Mouse (Mus musculus): ENCODE measurements around the gene Actr3b. TPM values are rescaled to one million over a fixed set of nuclear protein-coding genes. Genes with fewer than 3 reads are reported as not detected.
A peak's percentile ranks its signal among the peaks of the same experiment; 100 is the strongest.

Actr3b gene
- polyA plus RNA-seq, 1 experiment = not detected

DNA sequence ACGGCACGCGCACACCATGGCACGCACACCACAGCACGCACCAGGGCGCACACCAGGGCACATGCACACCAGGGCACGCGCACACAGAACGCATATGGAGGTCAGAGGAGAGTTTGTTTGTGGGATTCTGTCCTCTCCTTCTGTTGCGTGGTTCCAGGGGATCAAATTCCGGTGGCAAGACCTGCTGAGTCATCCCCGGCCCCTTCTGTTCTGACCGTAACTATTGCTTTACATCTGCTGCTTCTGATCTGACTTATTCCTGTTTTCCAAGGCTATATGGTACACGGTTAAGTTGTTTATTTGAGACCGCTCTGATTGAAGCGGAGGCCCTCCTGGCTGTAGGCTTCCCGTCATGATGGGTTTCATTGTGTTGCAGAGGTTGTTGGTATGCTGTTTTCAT is 9.2 kb downstream of the Actr3b start:
- H3K4me3 ChIP-seq (ENCODE audit: insufficient read depth, low read depth, low read length) = no peak overlapping the region
- 80% methylated on average over 17 of the region's 17 CpGs for WGBS
- H3K27ac ChIP-seq (ENCODE audit: insufficient read depth, low read depth, low read length) = no peak overlapping the region
- H3K4me1 ChIP-seq (ENCODE audit: control insufficient read depth, insufficient read depth, low read length) = peaks cover 8% of the 10 kb centered on the region
- no peak for TF ChIP-seq CTCF (IDR thresholded peaks at IDR 0.05; ENCODE audit: insufficient read depth, low read depth, low read length)
- no peak for TF ChIP-seq POLR2A (IDR thresholded peaks at IDR 0.05; ENCODE audit: insufficient read depth, low read depth, low read length)

DNA sequence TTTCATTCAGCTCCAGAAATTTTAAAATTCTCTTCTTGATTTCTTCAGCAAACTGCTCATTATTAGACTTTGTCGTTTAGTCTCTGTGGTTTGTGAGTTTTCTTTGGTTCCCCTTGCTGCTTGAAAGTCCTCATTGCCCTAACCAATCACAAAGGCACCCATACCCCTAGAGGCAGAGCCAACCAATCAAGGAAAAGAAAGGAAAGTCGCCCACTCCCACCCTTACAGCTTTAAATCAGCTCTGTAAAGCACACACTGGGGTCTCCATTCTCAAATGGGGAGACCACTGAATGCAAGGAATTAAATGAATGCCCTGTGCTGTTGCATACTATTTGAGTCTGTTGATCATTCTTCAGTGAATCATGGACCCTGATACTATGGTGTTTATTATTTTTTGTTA is 9.6 kb downstream of the Actr3b start:
- H3K27ac ChIP-seq (ENCODE audit: insufficient read depth, low read depth, low read length) = no peak overlapping the region
- H3K4me1 ChIP-seq (ENCODE audit: control insufficient read depth, insufficient read depth, low read length) = peaks cover 10% of the 10 kb centered on the region
- TF ChIP-seq POLR2A (IDR thresholded peaks at IDR 0.05; ENCODE audit: insufficient read depth, low read depth, low read length) (no peak), CTCF (IDR thresholded peaks at IDR 0.05; ENCODE audit: insufficient read depth, low read depth, low read length) (no peak)
- no peak overlapping the region for H3K4me3 ChIP-seq (ENCODE audit: insufficient read depth, low read depth, low read length)
- WGBS = 60% methylated on average over 2 of the region's 2 CpGs

DNA sequence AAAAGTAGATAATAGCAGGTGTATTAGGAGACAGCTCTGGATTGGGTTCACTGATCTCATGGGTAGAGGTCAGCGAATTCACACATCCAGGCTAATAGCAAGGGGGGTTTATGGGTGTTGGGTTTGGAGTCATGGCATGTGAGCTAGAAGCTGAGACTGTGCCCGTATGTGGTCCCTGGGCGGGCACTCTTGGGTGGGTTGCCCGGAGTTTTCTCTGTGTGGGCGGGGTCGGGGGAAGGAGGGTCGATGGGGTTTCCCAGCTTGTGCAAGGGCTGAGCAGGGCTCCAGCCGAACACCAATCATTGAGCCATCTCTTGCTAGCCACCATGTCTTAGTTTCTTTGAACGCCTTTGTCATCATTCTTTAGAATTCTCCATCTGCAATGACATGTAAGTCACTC is 12.7 kb downstream of the Actr3b start:
- 92% methylated on average over 9 of the region's 9 CpGs for WGBS
- no peak for TF ChIP-seq POLR2A (IDR thresholded peaks at IDR 0.05; ENCODE audit: insufficient read depth, low read depth, low read length)
- no peak for TF ChIP-seq CTCF (IDR thresholded peaks at IDR 0.05; ENCODE audit: insufficient read depth, low read depth, low read length)
- no peak overlapping the region for H3K4me3 ChIP-seq (ENCODE audit: insufficient read depth, low read depth, low read length)
- peaks cover 12% of the 10 kb centered on the region for H3K4me1 ChIP-seq (ENCODE audit: control insufficient read depth, insufficient read depth, low read length)
- no peak overlapping the region for H3K27ac ChIP-seq (ENCODE audit: insufficient read depth, low read depth, low read length)

DNA sequence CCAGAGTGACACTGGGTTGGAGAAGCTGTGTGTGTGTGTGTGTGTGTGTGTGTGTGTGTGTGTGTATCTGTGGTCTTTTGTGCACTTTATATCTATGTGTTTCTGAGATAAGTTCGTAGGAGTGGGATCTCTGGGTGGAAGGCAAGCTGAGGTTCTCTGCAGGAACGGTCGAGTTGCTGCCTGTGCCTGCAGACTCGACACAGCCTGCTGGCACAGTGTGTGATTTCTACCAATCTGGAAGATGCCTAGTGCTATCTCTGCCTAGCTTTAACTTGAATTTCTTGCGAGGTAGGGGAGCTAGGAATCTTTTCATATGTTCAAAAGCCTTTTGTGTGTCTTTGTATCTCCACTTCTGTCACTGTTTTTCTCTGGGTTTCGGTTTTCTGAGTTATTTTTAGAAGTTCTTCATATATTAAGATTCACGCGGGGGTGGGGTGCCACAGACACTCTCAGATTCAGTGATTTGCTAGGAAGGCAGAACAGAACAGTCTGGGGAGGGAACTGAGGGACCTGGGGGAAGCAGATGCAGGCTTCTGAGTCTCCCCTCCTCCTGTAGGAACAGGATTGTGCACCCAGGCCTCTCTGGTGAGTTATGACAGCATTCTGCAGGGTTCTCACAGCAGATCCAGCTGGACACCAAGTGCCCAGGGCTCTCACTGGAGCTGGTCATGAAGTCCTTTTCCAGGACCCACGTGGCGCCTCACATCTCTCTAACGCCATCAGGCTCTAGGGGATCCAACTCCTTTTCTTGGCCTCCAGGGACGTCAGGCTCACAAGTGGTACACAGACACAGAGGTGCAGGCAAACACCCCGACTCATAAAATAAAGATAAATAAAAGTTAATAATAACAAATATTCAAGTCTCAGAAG is 14.4 kb downstream of the Actr3b start:
- 32% methylated on average over 13 of the region's 13 CpGs for WGBS
- TF ChIP-seq POLR2A (IDR thresholded peaks at IDR 0.05; ENCODE audit: insufficient read depth, low read depth, low read length) (no peak), CTCF (IDR thresholded peaks at IDR 0.05; ENCODE audit: insufficient read depth, low read depth, low read length) (no peak)
- Histone ChIP-seq H3K4me1 (ENCODE audit: control insufficient read depth, insufficient read depth, low read length) (peaks cover 12% of the 10 kb centered on the region), H3K27ac (ENCODE audit: insufficient read depth, low read depth, low read length) (peak overlapping the region; percentile 70), H3K4me3 (ENCODE audit: insufficient read depth, low read depth, low read length) (no peak overlapping the region)

DNA sequence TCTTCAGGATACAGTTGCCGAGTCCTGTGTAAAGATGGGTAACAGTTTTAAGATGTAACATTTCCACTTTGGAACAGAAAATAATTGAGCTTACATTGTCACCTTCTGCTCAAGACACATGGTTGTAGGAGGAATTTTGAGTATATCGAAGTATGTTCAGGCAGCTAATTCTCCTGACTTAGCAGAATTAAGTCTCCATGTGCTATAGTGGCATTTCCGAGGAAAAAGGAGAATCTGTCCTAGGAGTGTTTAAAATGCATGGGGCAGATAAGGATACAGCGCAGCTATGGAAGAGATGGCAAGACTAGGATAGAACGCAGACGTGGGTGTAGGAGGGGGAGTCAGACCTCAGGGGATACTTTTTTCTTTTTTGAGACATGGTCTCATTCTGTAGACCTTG is 31.8 kb downstream of the Actr3b start:
- WGBS = 89% methylated on average over 6 of the region's 6 CpGs
- peaks cover 3% of the 10 kb centered on the region; the same call in 1 of the 2 replicates for H3K4me1 ChIP-seq (ENCODE audit: control insufficient read depth, insufficient read depth, low read length)
- H3K4me3 ChIP-seq (ENCODE audit: insufficient read depth, low read depth, low read length) = no peak overlapping the region
- no peak overlapping the region for H3K27ac ChIP-seq (ENCODE audit: insufficient read depth, low read depth, low read length)
- TF ChIP-seq CTCF (IDR thresholded peaks at IDR 0.05; ENCODE audit: insufficient read depth, low read depth, low read length) (no peak), POLR2A (IDR thresholded peaks at IDR 0.05; ENCODE audit: insufficient read depth, low read depth, low read length) (no peak)

DNA sequence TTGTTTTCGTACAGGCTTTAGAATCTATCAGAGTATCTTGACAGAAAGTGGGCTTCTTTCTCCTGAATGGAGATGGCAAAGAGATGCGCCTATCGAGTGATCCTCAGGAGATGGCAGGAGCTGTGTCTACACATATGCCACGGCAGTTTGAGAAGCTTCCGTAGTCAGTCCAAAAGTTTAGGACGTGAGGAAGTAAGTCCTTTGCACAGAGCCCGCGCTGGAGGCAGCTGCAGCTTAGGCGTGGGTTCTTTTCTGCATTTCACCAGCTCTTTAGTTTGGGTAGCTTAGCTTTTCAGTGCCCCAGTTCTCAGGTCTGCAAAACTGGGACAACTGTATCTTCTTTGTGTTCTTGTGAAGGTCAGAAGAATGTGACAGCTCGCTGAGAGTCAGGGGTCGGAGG is 38.0 kb downstream of the Actr3b start:
- TF ChIP-seq POLR2A (IDR thresholded peaks at IDR 0.05; ENCODE audit: insufficient read depth, low read depth, low read length) (no peak), CTCF (IDR thresholded peaks at IDR 0.05; ENCODE audit: insufficient read depth, low read depth, low read length) (no peak)
- no peak overlapping the region for H3K27ac ChIP-seq (ENCODE audit: insufficient read depth, low read depth, low read length)
- no peak overlapping the region for H3K4me3 ChIP-seq (ENCODE audit: insufficient read depth, low read depth, low read length)
- peaks cover 5% of the 10 kb centered on the region for H3K4me1 ChIP-seq (ENCODE audit: control insufficient read depth, insufficient read depth, low read length)
- WGBS = 74% methylated on average over 11 of the region's 11 CpGs

DNA sequence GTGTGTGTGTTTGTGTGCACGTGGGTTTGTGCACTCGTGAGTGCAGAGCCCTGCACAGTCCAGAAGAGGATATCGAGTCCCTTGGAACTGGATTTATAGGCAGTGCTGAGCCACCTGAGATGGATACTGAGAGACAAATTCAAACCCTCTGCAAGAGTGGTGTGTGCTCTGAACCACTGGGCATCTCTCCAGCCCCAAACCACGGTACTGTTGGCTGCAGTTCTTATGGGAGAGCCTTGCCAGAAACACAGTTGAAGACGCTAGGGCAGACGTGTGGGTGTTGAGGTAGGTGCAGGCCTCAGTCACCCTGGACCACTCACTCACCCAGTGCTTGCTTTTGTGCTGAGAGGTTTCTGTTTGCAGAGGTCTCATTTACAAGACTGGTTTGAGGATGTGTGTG is 41.1 kb downstream of the Actr3b start:
- peaks cover 7% of the 10 kb centered on the region for H3K4me1 ChIP-seq (ENCODE audit: control insufficient read depth, insufficient read depth, low read length)
- WGBS = 51% methylated on average over 6 of the region's 6 CpGs
- TF ChIP-seq POLR2A (IDR thresholded peaks at IDR 0.05; ENCODE audit: insufficient read depth, low read depth, low read length) (no peak), CTCF (IDR thresholded peaks at IDR 0.05; ENCODE audit: insufficient read depth, low read depth, low read length) (no peak)
- no peak overlapping the region for H3K27ac ChIP-seq (ENCODE audit: insufficient read depth, low read depth, low read length)
- no peak overlapping the region for H3K4me3 ChIP-seq (ENCODE audit: insufficient read depth, low read depth, low read length)

DNA sequence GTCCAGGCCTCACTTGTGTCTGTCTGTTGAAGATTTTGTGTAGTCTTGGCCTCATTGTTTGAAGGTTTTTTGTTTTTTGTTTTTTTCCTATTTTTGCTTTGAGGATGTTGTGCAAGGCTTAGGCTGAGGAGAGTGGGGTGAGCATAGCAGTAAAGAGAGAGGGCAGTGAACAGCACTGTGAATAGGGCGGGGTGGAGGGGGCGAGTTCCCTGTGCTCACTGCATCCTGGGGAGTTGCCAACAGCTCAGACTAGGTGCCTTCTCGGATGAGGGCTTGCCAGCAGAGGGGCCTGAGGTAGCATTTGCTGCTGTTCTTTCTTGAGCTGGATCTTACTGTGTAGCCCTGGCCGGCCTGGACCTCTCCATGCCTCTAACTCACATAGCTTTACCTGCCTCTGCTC is 41.9 kb downstream of the Actr3b start:
- H3K4me1 ChIP-seq (ENCODE audit: control insufficient read depth, insufficient read depth, low read length) = peaks cover 7% of the 10 kb centered on the region
- no peak overlapping the region for H3K27ac ChIP-seq (ENCODE audit: insufficient read depth, low read depth, low read length)
- TF ChIP-seq POLR2A (IDR thresholded peaks at IDR 0.05; ENCODE audit: insufficient read depth, low read depth, low read length) (no peak), CTCF (IDR thresholded peaks at IDR 0.05; ENCODE audit: insufficient read depth, low read depth, low read length) (no peak)
- H3K4me3 ChIP-seq (ENCODE audit: insufficient read depth, low read depth, low read length) = no peak overlapping the region
- 66% methylated on average over 4 of the region's 4 CpGs for WGBS

DNA sequence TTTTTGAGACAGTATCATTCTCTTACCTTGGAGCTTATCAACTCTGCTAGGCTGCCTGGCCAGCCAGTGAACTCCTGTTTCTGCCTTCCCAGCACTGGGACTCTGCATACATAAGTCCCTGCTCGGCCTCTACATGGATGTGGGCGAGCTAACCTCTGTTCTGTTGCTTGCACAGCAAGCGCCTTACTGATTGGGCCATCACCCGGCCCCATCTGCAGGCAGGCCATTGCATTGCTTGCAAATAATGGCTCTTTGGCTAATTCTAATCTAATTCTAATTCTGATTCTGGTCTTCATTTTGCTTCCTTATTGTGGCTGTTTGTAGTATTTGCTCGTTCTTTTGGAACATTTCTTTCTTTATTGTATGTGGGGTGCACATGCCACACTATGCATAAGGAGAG is 44.8 kb downstream of the Actr3b start:
- no peak overlapping the region for H3K4me3 ChIP-seq (ENCODE audit: insufficient read depth, low read depth, low read length)
- peaks cover 7% of the 10 kb centered on the region for H3K4me1 ChIP-seq (ENCODE audit: control insufficient read depth, insufficient read depth, low read length)
- WGBS = 75% methylated on average over 5 of the region's 5 CpGs
- no peak overlapping the region for H3K27ac ChIP-seq (ENCODE audit: insufficient read depth, low read depth, low read length)
- TF ChIP-seq CTCF (IDR thresholded peaks at IDR 0.05; ENCODE audit: insufficient read depth, low read depth, low read length) (no peak), POLR2A (IDR thresholded peaks at IDR 0.05; ENCODE audit: insufficient read depth, low read depth, low read length) (no peak)
